Mouse (Mus musculus) lung, adult 2 months (tissue): ENCODE measurements around the gene Scnn1a.
"Not testable (repeated sequence)": the region's sequence is repeated elsewhere in the genome, so short reads cannot be mapped to it uniquely, and the experiment has no call there.

Experiments used
- CTCF ChIP-seq: fragments of 200-500 bp; IDR thresholded peaks from 2 replicates; pipeline ENCODE4 v1.5.1; 2011; ENCODE audit warnings: mild to moderate bottlenecking, low read length, control low read depth; ENCODE audit not compliant: insufficient read depth
- POLR2A ChIP-seq: fragments of 200-500 bp; IDR thresholded peaks from 2 replicates; pipeline ENCODE4 v1.6.1; 2011; ENCODE audit warnings: low read depth, mild to moderate bottlenecking, control low read depth, low read length, borderline replicate concordance; ENCODE audit errors: extremely low read depth

- not testable (repeated sequence) for TF ChIP-seq POLR2A, CTCF
These were observed 16.1 kb upstream of the Scnn1a start for GRCm38 (mm10) chr6:125304408-125304807.
